Mouse (Mus musculus): Measurements from ENCODE around the gene Nfkbil1. TPM values are rescaled to one million over a fixed set of nuclear protein-coding genes. Genes with fewer than 3 reads are reported as not detected.

Nfkbil1 gene
- polyA plus RNA-seq, 1 experiment = 27.9 TPM

DNA sequence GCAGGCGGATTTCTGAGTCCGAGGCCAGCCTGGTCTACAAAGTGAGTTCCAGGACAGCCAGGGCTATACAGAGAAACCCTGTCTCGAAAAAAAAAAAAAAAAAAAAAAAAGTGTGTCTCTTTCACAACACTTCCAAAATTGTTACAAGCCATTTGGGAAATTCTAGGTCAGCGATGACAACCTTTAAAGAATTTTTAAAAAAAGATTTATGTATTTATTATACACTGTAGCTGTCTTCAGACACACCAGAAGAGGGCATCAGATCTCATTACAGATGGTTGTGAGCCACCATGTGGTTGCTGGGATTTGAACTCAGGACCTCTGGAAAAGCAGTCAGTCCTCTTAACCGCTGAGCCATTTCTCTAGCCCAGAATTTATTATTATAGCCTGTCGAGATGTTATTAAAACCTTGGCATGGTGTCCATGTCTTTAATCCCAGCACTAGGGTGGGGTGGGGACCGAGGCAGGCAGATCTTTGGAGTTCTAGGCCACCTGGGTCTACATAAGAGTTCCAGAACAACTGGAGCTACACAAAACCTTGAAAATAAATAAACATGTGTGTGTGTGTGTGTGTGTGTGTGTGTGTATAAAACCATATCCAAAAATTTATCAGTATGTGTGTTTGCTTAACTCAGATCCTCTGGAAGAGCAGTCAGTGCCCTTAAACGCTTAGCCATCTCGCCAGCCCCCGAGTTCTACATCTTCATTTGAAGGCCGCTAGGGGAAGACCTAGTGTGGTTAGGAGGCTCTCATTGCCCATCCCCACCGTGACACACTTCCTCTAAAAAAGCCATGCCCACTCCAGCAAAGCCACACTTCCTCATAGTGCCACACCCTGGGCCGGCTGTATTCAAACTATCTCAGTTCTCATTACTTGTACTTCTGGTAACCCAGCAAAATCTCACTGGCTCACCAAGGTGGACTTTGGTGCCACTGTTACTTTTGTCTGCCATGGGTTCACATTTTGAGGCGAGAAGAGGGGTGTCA, 23.2 kb upstream of the Nfkbil1 start:
- H3K4me1 ChIP-seq (ENCODE audit: control insufficient read depth, insufficient read depth, low read length) = peaks cover 5% of the 10 kb centered on the region

DNA sequence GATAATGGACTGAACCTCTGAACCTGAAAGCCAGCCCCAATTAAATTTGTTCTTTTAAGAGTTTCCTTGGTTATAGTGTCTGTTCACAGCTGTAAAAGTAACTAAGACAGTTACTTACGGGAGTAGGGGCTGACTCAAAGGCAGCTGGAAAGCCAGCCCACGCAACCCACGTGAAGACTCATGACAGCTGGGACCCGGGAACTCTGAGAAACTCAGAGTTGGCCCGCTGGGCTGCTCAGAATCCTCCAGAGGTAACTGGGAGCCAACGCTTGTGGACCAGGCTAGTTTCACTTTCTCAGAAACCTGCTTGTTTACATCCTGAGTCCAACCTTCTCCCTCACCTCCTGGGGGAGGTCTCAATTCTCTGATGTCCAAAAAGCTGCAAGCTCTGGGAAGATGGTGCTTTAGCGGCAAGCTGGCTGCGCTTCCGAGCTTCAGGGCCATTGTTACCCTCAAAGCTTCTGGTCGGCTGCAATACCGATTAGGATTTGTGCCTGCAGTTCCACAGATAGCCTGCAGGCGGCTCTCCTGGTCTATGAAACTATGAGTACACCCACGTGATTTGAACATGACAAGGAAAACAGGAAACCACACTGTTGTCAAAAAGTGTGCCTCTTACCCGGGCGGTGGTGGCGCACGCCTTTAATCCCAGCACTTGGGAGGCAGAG, 22.4 kb upstream of the Nfkbil1 start:
- peaks cover 5% of the 10 kb centered on the region for H3K4me1 ChIP-seq (ENCODE audit: control insufficient read depth, insufficient read depth, low read length)
- H3K36me3 ChIP-seq (ENCODE audit: control insufficient read depth, insufficient read depth, low read length) = no peaks in the 10 kb centered on the region; the same call in 1 of the 2 replicates
- H3K27ac ChIP-seq (ENCODE audit: control insufficient read depth, insufficient read depth, low read depth, low read length) = 0 out of 2 replicates have a peak overlapping the region, but pooled peaks have one; percentile 44
- H3K27me3 ChIP-seq (ENCODE audit: control insufficient read depth, insufficient read depth, low read length) = no peaks in the 10 kb centered on the region
- H3K4me3 ChIP-seq (ENCODE audit: control insufficient read depth, low read depth, low read length) = peak overlapping the region; percentile 54
- peak; percentile 72; the same call in 1 of the 2 replicates for TF ChIP-seq CTCF (IDR thresholded peaks at IDR 0.05; ENCODE audit: control insufficient read depth, insufficient read depth, insufficient replicate concordance, low read depth, low read length)
- TF ChIP-seq POLR2A (IDR thresholded peaks at IDR 0.05; ENCODE audit: control insufficient read depth, low read depth, low read length) = no peak

More for the DNA sequence above, 23.2 kb upstream of the Nfkbil1 start:
- TF ChIP-seq CTCF (IDR thresholded peaks at IDR 0.05; ENCODE audit: control insufficient read depth, insufficient read depth, insufficient replicate concordance, low read depth, low read length) = no peak
- no peak for TF ChIP-seq POLR2A (IDR thresholded peaks at IDR 0.05; ENCODE audit: control insufficient read depth, low read depth, low read length)
- H3K27me3 ChIP-seq (ENCODE audit: control insufficient read depth, insufficient read depth, low read length) = no peaks in the 10 kb centered on the region
- H3K36me3 ChIP-seq (ENCODE audit: control insufficient read depth, insufficient read depth, low read length) = no peaks in the 10 kb centered on the region
- no peak overlapping the region for H3K4me3 ChIP-seq (ENCODE audit: control insufficient read depth, low read depth, low read length)
- no peak overlapping the region for H3K27ac ChIP-seq (ENCODE audit: control insufficient read depth, insufficient read depth, low read depth, low read length)

DNA sequence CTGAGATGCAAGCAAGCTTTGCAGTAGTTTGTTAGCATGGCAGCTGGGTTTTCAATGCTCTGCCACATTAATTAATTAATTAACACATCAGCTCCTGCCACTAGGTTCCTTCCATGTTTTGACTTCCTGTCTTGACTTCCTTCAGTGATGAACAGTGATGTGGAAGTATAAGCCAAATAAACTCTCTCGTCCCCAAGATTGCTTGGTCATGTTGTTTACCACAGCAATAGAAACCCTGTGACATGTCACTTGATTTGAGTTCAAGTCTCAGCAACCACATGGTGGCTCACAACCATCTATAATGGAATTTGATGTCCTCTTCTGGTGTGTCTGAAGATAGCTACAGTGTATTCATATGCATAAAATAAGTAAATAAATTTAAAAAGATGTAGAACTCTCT, 21.8 kb upstream of the Nfkbil1 start:
- Histone ChIP-seq H3K27ac (ENCODE audit: control insufficient read depth, insufficient read depth, low read depth, low read length) (no peak overlapping the region), H3K4me1 (ENCODE audit: control insufficient read depth, insufficient read depth, low read length) (peaks cover 1% of the 10 kb centered on the region), H3K4me3 (ENCODE audit: control insufficient read depth, low read depth, low read length) (no peak overlapping the region), H3K27me3 (ENCODE audit: control insufficient read depth, insufficient read depth, low read length) (no peaks in the 10 kb centered on the region), H3K36me3 (ENCODE audit: control insufficient read depth, insufficient read depth, low read length) (peaks cover 3% of the 10 kb centered on the region; the same call in 1 of the 2 replicates)
- TF ChIP-seq CTCF (IDR thresholded peaks at IDR 0.05; ENCODE audit: control insufficient read depth, insufficient read depth, insufficient replicate concordance, low read depth, low read length) = no peak
- no peak for TF ChIP-seq POLR2A (IDR thresholded peaks at IDR 0.05; ENCODE audit: control insufficient read depth, low read depth, low read length)

DNA sequence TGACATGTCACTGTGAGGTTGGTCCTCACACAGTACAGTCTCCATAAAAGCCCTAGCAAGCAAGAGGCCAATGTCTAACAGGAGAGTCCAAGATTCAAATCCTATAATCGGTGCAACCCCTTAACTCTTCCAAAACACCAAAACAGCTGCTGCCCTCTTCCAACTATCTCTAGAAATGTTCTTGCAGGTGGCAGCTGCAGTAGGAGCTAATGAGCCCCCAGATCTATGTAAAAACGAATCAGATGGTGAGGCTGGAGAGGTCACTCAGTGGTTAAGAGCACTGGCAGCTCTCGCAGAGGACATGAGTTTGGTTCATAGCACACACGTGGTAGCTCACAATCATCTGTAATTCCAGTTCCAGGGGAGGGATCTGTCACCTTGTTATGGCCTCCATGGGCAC, 20.1 kb upstream of the Nfkbil1 start:
- no peaks in the 10 kb centered on the region; the same call in none of the 2 replicates for H3K4me1 ChIP-seq (ENCODE audit: control insufficient read depth, insufficient read depth, low read length)

DNA sequence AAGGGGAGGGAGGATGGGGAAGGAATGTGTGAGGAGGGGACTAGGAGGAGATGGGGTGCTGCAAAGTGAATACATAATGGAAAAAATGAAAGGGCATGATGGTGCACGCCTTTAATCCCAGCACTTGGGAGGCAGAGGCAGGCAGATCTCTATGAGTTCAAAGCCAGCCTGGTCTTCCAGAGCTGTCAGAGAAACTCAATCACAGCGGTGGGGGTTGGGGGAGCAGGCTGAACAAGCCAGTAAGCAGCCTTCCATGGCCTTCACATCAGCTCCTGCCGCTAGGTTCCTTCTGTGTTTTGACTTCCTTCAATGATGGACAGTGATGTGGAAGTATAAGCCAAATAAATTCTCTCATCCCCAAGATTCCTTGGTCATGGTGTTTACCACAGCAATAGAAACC, 19.7 kb upstream of the Nfkbil1 start:
- no peak overlapping the region for H3K27ac ChIP-seq (ENCODE audit: control insufficient read depth, insufficient read depth, low read depth, low read length)
- H3K4me1 ChIP-seq (ENCODE audit: control insufficient read depth, insufficient read depth, low read length) = no peaks in the 10 kb centered on the region; the same call in none of the 2 replicates
- no peaks in the 10 kb centered on the region for H3K27me3 ChIP-seq (ENCODE audit: control insufficient read depth, insufficient read depth, low read length)
- no peak overlapping the region for H3K4me3 ChIP-seq (ENCODE audit: control insufficient read depth, low read depth, low read length)
- TF ChIP-seq POLR2A (IDR thresholded peaks at IDR 0.05; ENCODE audit: control insufficient read depth, low read depth, low read length) = no peak
- no peak for TF ChIP-seq CTCF (IDR thresholded peaks at IDR 0.05; ENCODE audit: control insufficient read depth, insufficient read depth, insufficient replicate concordance, low read depth, low read length)
- peaks cover 3% of the 10 kb centered on the region for H3K36me3 ChIP-seq (ENCODE audit: control insufficient read depth, insufficient read depth, low read length)

More for the DNA sequence above, 20.1 kb upstream of the Nfkbil1 start:
- H3K4me3 ChIP-seq (ENCODE audit: control insufficient read depth, low read depth, low read length) = no peak overlapping the region
- H3K27me3 ChIP-seq (ENCODE audit: control insufficient read depth, insufficient read depth, low read length) = no peaks in the 10 kb centered on the region
- TF ChIP-seq POLR2A (IDR thresholded peaks at IDR 0.05; ENCODE audit: control insufficient read depth, low read depth, low read length) = no peak
- no peak for TF ChIP-seq CTCF (IDR thresholded peaks at IDR 0.05; ENCODE audit: control insufficient read depth, insufficient read depth, insufficient replicate concordance, low read depth, low read length)
- peaks cover 3% of the 10 kb centered on the region; the same call in 1 of the 2 replicates for H3K36me3 ChIP-seq (ENCODE audit: control insufficient read depth, insufficient read depth, low read length)
- no peak overlapping the region for H3K27ac ChIP-seq (ENCODE audit: control insufficient read depth, insufficient read depth, low read depth, low read length)

DNA sequence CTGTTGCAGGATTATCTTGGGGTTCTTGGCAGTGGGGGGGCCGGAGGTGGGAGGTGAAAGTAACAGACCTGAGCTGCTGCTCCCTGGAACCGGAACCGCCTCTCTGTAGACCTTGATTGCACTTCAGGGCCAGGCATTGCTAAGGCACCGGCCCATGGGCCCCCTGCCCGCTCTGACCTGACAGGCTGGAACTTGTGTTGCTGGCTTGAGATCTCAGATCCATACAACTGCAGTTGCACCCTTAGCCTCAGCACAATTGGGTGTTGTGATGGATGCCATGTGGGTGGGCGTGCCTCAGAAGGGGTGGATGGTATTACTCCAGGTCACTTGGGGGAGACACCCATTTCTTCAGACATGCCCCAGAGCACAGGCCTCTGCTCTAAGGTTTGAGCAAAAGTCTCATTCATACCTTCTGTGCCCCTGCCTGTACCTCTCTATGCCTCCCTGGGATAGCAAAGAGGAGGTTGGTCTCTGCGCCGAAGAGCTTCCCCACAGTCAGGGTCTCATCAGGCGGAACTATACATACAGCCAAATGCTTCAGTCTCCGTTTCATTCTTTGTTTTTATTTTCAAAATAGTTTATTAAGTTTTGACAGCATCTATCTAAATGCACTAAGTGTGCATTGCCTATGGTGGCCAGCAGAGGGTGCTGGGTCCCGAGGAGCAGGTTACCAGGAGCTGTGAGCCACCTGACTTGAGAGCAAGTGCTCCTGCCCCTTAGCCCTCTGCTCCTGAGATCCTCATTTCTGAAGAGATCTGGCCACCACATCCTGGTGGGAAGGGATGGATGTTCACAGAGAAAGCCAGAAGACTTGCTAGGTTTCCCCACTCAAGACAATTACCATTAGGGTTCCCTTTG, 18.9 kb upstream of the Nfkbil1 start:
- no peak overlapping the region for H3K27ac ChIP-seq (ENCODE audit: control insufficient read depth, insufficient read depth, low read depth, low read length)
- H3K27me3 ChIP-seq (ENCODE audit: control insufficient read depth, insufficient read depth, low read length) = no peaks in the 10 kb centered on the region
- H3K36me3 ChIP-seq (ENCODE audit: control insufficient read depth, insufficient read depth, low read length) = peaks cover 4% of the 10 kb centered on the region
- no peak overlapping the region for H3K4me3 ChIP-seq (ENCODE audit: control insufficient read depth, low read depth, low read length)
- TF ChIP-seq CTCF (IDR thresholded peaks at IDR 0.05; ENCODE audit: control insufficient read depth, insufficient read depth, insufficient replicate concordance, low read depth, low read length) = peak; percentile 77; the same call in 1 of the 2 replicates
- no peak for TF ChIP-seq POLR2A (IDR thresholded peaks at IDR 0.05; ENCODE audit: control insufficient read depth, low read depth, low read length)
- H3K4me1 ChIP-seq (ENCODE audit: control insufficient read depth, insufficient read depth, low read length) = no peaks in the 10 kb centered on the region; the same call in none of the 2 replicates
